Mouse (Mus musculus) bone marrow, adult 2 months (tissue): ENCODE measurements around the gene Rgs9. TPM values are rescaled to one million over a fixed set of nuclear protein-coding genes. Genes with fewer than 3 reads are reported as not detected.
A peak's percentile ranks its signal among the peaks of the same experiment; 100 is the strongest.

ENCODE experiments used
- H3K27ac ChIP-seq: fragments of 200-500 bp; 2 replicates; pipeline ENCODE4 v1.5.1; 2012; ENCODE audit warnings: low read depth, mild to moderate bottlenecking, control low read depth, inconsistent platforms, low read length; ENCODE audit not compliant: control insufficient read depth, poor library complexity, insufficient read depth
- H3K4me1 ChIP-seq: fragments of 200-500 bp; 2 replicates; pipeline ENCODE4 v1.6.1; 2011; ENCODE audit warnings: low read length; ENCODE audit not compliant: control insufficient read depth, insufficient read depth
- H3K4me3 ChIP-seq: fragments of 200-500 bp; replicated peaks from 2 replicates; pipeline ENCODE3; 2011; ENCODE audit warnings: mild to moderate bottlenecking, low read depth, low read length, control low read depth; ENCODE audit not compliant: control insufficient read depth
- CTCF ChIP-seq: fragments of 200-500 bp; IDR thresholded peaks from 2 replicates; pipeline ENCODE4 v1.5.1; 2011; ENCODE audit warnings: low read length, control low read depth; ENCODE audit not compliant: control insufficient read depth, insufficient read depth
- POLR2A ChIP-seq: fragments of 200-500 bp; IDR thresholded peaks from 2 replicates; pipeline ENCODE4 v1.6.1; 2011; ENCODE audit warnings: low read depth, mild to moderate bottlenecking, control low read depth, low read length, borderline replicate concordance; ENCODE audit not compliant: control insufficient read depth
- WGBS: fragments of 180-500 bp; shearing (Covaris S2); methylation state at CpG from one replicate; pipeline ENCODE4 v1.1.7; 2018; 5-methylcytosine and 5-hydroxymethylcytosine counted together
- polyA plus RNA-seq: library from polyadenylated mRNA; stranded (reverse); fragments of >200 nt; gene quantifications from 2 replicates; pipeline ENCODE4 v1.2.4, GENCODE M21; 2011; ENCODE audit warnings: low replicate concordance; ENCODE audit not compliant: missing spikeins, insufficient read depth, insufficient read length

The Rgs9 gene
- polyA plus RNA-seq, 1 experiment = 0.57 TPM

DNA sequence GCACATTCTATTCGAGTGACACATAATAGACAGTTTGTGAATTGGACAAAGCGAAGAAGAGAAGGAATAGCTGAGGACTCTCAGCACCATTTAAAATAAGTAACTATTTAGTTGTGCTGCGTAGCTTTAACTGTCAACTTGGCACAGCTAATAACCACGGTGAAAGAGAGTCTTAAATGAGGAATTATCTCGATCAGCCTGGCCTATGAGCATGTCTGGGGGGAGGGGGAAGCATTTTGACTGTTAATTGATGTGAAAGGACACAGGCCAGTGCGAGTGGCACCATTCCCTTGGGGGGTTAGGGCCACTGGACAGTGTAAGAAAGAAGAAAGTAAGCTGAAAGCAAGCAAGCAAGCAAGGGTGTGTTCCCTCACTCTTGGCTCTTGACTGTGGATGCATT, 38.0 kb upstream of the Rgs9 start:
- WGBS = 51% methylated on average over 6 of the region's 6 CpGs
- no peak for TF ChIP-seq POLR2A
- TF ChIP-seq CTCF = no peak
- Histone ChIP-seq H3K4me1 (no peaks in the 10 kb centered on the region; the same call in 1 of the 2 replicates), H3K27ac (no peak overlapping the region), H3K4me3 (no peak overlapping the region)

- WGBS = 75% methylated on average over 4 of the region's 4 CpGs
Observed at GRCm38 (mm10) chr11:109334773-109335172, 36.8 kb upstream of the Rgs9 start.

GRCm38 (mm10) chr11:109332722-109333121, 34.8 kb upstream of the Rgs9 start:
- no peaks in the 10 kb centered on the region; the same call in 1 of the 2 replicates for H3K4me1 ChIP-seq
- H3K27ac ChIP-seq = no peak overlapping the region
- TF ChIP-seq POLR2A (no peak), CTCF (no peak)
- WGBS = 71% methylated on average over 6 of the region's 6 CpGs
- no peak overlapping the region for H3K4me3 ChIP-seq

More at GRCm38 (mm10) chr11:109334773-109335172, 36.8 kb upstream of the Rgs9 start:
- Histone ChIP-seq H3K4me1 (no peaks in the 10 kb centered on the region; the same call in 1 of the 2 replicates), H3K27ac (no peak overlapping the region), H3K4me3 (no peak overlapping the region)
- TF ChIP-seq POLR2A = no peak

DNA sequence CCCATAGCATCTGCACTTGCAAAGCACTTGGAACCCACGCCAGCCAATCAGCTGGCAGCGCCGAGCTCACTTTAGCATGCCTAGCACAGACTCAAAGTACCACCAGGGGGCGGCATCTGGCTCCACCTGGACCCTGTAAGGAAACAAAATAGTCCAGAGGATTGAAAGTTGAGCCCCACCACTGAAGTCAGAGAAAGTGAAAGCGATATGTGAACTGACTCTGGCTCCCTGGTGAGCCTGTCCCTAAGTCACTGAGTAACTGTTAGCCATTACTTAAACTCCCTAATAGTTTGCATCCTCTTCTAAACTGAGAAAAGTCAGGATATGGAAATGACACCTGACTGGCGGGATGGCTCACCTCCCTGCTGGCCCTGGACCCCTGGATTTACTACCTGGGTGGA, 33.5 kb upstream of the Rgs9 start:
- WGBS = 4% methylated on average over 6 of the region's 6 CpGs
- Histone ChIP-seq H3K4me1 (no peaks in the 10 kb centered on the region; the same call in 1 of the 2 replicates), H3K4me3 (peak overlapping the region; percentile 65), H3K27ac (no peak overlapping the region)
- peak; percentile 90 for TF ChIP-seq CTCF
- no peak for TF ChIP-seq POLR2A

DNA sequence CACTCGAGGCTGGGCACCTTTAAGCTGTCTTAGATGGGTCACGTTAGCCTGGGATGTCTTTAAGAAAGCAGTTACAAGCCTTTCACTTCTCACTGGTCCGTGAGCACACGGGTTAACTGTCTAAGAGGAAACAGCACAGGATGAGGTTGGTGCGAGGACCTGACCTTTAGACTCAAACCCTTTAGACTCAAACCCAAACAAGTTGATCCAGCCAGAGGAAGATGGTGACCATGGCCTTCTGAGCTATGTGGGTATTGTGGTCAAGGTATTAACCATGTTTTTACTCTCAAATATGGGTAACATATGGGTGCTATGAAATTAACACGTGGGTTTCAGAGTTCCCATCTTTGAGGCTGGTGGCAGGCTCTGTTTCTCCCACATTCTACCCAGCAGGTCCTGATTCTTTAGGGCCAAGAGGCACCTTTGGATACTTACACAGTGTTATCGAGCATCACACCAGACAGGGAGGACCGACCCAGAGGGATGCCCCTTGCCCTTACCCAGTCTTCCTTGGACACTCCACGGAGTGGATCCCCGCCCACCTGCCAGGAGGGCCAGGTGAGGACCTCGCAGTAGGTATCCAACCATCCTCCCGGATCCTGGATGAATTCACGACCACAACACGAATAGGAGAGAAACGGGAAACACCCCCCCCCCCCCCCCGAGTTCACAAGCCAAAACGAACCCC, 32.9 kb upstream of the Rgs9 start:
- Histone ChIP-seq H3K4me1 (no peaks in the 10 kb centered on the region; the same call in 1 of the 2 replicates), H3K4me3 (no peak overlapping the region), H3K27ac (no peak overlapping the region)
- WGBS = 24% methylated on average over 17 of the region's 17 CpGs
- TF ChIP-seq POLR2A = no peak
- no peak for TF ChIP-seq CTCF

DNA sequence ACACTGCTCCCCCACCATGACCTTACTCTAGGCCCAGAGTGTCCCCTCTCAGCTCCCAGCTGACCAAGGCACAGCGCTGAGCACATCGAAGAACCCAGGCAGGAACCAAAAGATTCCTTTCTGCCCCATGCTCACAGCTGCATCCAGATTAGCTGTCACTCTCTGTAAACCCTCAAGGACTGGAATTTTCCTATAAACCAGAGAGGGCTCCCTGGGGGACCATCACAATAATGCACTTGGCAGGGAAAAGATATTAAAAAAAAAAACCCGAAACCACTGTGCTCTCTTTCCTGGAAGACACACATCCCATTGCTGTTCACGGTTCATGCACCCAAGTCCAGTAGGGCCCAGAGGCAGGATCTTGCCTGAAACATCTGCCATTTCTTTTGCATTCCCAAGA, 31.4 kb upstream of the Rgs9 start:
- Histone ChIP-seq H3K4me1 (no peaks in the 10 kb centered on the region; the same call in 1 of the 2 replicates), H3K27ac (no peak overlapping the region), H3K4me3 (no peak overlapping the region)
- no peak for TF ChIP-seq CTCF
- no peak for TF ChIP-seq POLR2A
- WGBS = 74% methylated on average over 4 of the region's 4 CpGs

DNA sequence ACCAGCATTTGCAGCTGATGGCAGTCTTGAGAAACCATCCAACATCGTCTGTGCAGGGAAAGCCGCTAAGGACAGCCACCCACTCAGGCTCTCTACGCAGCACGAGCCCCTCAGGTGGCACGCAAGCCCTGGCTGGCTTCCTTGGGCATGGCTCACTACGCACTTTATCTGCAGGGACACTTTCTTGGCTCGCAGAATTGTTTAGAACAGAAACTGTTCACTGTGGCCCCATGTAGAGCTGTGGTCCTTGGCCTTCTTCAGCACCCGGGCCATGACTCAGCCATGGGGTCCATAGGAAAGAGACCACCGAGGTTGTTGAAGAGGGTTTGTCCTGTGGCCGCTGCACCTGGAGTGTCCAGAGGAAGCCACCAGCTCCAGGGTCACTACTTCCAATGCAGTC, 30.0 kb upstream of the Rgs9 start:
- 71% methylated on average over 10 of the region's 10 CpGs for WGBS
- no peak overlapping the region for H3K4me3 ChIP-seq
- TF ChIP-seq POLR2A (no peak), CTCF (no peak)

GRCm38 (mm10) chr11:109327381-109327780, 29.5 kb upstream of the Rgs9 start:
- TF ChIP-seq CTCF = no peak
- TF ChIP-seq POLR2A = no peak
- 56% methylated on average over 3 of the region's 3 CpGs for WGBS
- no peak overlapping the region for H3K27ac ChIP-seq
- no peak overlapping the region for H3K4me3 ChIP-seq
- no peaks in the 10 kb centered on the region; the same call in 1 of the 2 replicates for H3K4me1 ChIP-seq

More for the DNA sequence above, 30.0 kb upstream of the Rgs9 start:
- Histone ChIP-seq H3K4me1 (no peaks in the 10 kb centered on the region; the same call in 1 of the 2 replicates), H3K27ac (no peak overlapping the region)
